Mouse (Mus musculus) kidney, adult 2 months (tissue): ENCODE data around the gene Rasa2.

Experiments used
- CTCF ChIP-seq: fragments of 200-500 bp; conservative IDR thresholded peaks from 2 replicates; pipeline ENCODE4 v1.5.1; 2011; ENCODE audit warnings: low read depth, mild to moderate bottlenecking, control low read depth, low read length, moderate library complexity, mixed read lengths; ENCODE audit not compliant: insufficient read depth, insufficient read length
- POLR2A ChIP-seq: fragments of 200-500 bp; IDR thresholded peaks from one replicate; pipeline ENCODE4 v1.6.1; 2011; ENCODE audit warnings: low read depth, low read length, control low read depth

DNA sequence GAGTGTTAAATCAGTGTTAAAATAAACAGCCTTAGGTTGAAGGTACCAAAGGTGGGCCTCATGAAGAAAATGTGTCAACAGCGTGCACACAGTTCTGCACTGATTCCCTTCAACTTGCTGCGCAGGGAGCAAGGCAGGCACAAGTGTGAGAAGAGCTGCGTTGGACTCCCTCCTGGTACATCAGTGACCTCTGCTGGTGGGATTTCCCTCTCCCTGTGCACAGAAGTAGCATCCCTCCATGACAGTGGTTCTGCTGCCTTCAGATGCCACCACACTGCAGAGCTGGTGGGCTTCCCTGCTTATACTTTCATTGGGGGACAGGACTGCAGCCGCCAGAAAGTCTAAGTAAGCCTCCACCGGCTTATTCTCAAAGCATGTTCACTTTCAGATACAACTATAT is 37.2 kb upstream of the Rasa2 start:
- TF ChIP-seq CTCF (peak; percentile 76), POLR2A (no peak)
